Mouse (Mus musculus) left cerebral cortex, postnatal 10 days (tissue): ENCODE measurements around the gene Brinp3. TPM values are rescaled to one million over a fixed set of nuclear protein-coding genes. Genes with fewer than 3 reads are reported as not detected.
A peak's percentile ranks its signal among the peaks of the same experiment; 100 is the strongest.
"Not testable (repeated sequence)": the region's sequence is repeated elsewhere in the genome, so short reads cannot be mapped to it uniquely, and the experiment has no call there.

Source experiments
- DNase-seq, 2 experiments: peaks; one replicate each; pipeline ENCODE4 v3.0.0; 2021 to 2022; ENCODE audit warnings: low spot score in 2 of 2, mixed read lengths in 1 of 2; ENCODE audit errors: extremely low spot score in 1 of 2
- intact Hi-C: fragments of 180-260 bp; cut with DNase I; formaldehyde crosslinking; loops from one replicate; pipeline ENCODE4 v1.15.1; 2025
- total RNA-seq, 2 experiments: library from RNA; stranded (reverse); gene quantifications; 2 replicates each; pipeline ENCODE4 v1.2.3; 2021

Gene Brinp3
- total RNA-seq: 10 to 100 TPM; 52.0 to 61.6 TPM

GRCm38 (mm10) chr1:146494681-146495331 lies at the start of gene Brinp3:
TSS of gene Brinp3 (plus strand) at chr1:146494760.
- peak in 1 of 2 experiments; percentile 25 for DNase-seq
- intact Hi-C loops: no loop called here

- intact Hi-C loops: no loop called here
These were observed 339 bp upstream of the Brinp3 start for GRCm38 (mm10) chr1:146494221-146494620.

GRCm38 (mm10) chr1:146495386-146495785 lies 826 bp downstream of the Brinp3 start:
- intact Hi-C loops: no loop called here
- no peak for DNase-seq

More at GRCm38 (mm10) chr1:146494221-146494620, 339 bp upstream of the Brinp3 start:
- peak; percentile 26 to 39 for DNase-seq

GRCm38 (mm10) chr1:146497381-146498081 lies 3.0 kb downstream of the Brinp3 start:
- intact Hi-C loops: no loop called here
- DNase-seq: peak; percentile 20 to 35

- DNase-seq: peak; percentile 30 to 45
- intact Hi-C loops: no loop called here
These were observed 3.7 kb downstream of the Brinp3 start for GRCm38 (mm10) chr1:146498085-146498779.

GRCm38 (mm10) chr1:146498780-146499114 lies 4.2 kb downstream of the Brinp3 start:
- intact Hi-C loops: no loop called here

GRCm38 (mm10) chr1:146515377-146515776 lies 20.8 kb downstream of the Brinp3 start:
- no peak for DNase-seq
- intact Hi-C loops: no loop called here

More at GRCm38 (mm10) chr1:146498780-146499114, 4.2 kb downstream of the Brinp3 start:
- DNase-seq: no peak

- DNase-seq: no peak
- intact Hi-C loops: no loop called here
These were observed 29.4 kb downstream of the Brinp3 start for GRCm38 (mm10) chr1:146523727-146524573.

- no peak for DNase-seq
- intact Hi-C loops: no loop called here
These were observed 34.0 kb downstream of the Brinp3 start for GRCm38 (mm10) chr1:146528572-146528971.

- DNase-seq: peak in 1 of 2 experiments; percentile 9
- intact Hi-C loops: no loop called here
These were observed 52.4 kb downstream of the Brinp3 start for GRCm38 (mm10) chr1:146546847-146547428.

GRCm38 (mm10) chr1:146556982-146557381 lies 62.4 kb downstream of the Brinp3 start:
- intact Hi-C loops: no loop called here
- DNase-seq: no peak

GRCm38 (mm10) chr1:146562144-146562543 lies 67.6 kb downstream of the Brinp3 start:
- intact Hi-C loops: no loop called here
- DNase-seq: no peak

- intact Hi-C loops: no loop called here
- DNase-seq: no peak
These were observed 89.6 kb downstream of the Brinp3 start for GRCm38 (mm10) chr1:146584181-146584580.

- no peak for DNase-seq
- intact Hi-C loops: no loop called here
These were observed 138.3 kb downstream of the Brinp3 start for GRCm38 (mm10) chr1:146632895-146633294.

- intact Hi-C loops: no loop called here
- no peak for DNase-seq
These were observed 162.7 kb downstream of the Brinp3 start for GRCm38 (mm10) chr1:146657214-146657613.

- no peak for DNase-seq
- intact Hi-C loops: no loop called here
These were observed 206.2 kb downstream of the Brinp3 start for GRCm38 (mm10) chr1:146700724-146701123.

GRCm38 (mm10) chr1:146719556-146719955 lies 225.0 kb downstream of the Brinp3 start:
- intact Hi-C loops: no loop called here
- no peak for DNase-seq

- DNase-seq, intact Hi-C loops: not testable (repeated sequence)
These were observed 230.4 kb downstream of the Brinp3 start for GRCm38 (mm10) chr1:146724784-146725513.
